Mouse (Mus musculus) cerebellum, adult 9-10 months (tissue): ENCODE data around the gene Ikzf1.

Source experiments
- DNase-seq: peaks from one replicate; pipeline ENCODE4 v3.0.0; 2022

Ikzf1 gene

DNA sequence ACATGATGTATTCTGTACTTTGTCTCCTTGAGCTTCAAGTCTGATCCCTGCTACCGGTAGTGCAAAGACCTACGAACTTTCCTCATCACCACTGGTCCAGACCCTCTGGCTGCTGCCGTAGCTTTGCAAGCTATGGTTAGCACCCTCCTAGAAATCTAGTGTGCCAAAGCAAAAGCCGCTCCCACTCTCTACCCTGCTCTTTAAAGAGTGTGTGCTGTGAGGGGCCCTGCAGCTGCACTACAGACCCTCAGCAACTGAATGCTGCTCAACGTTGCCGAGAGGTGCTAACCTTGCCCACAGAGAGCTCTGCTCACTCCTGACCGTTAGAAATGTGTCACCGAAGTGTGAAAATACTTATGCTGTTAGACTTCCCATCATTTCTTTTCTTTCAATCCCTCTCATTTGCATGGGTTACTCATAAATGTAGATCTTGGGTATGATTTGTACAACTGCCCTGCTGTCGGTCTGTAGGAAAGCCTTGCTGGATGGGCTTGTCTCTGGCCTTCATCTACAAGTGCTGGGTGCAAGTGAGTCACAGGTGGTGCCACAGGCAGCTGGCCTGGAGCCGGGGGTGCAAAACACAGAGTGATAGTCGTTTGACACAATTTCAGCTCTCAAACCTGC, 40.6 kb downstream of the Ikzf1 start:
- DNase-seq, result no peak

DNA sequence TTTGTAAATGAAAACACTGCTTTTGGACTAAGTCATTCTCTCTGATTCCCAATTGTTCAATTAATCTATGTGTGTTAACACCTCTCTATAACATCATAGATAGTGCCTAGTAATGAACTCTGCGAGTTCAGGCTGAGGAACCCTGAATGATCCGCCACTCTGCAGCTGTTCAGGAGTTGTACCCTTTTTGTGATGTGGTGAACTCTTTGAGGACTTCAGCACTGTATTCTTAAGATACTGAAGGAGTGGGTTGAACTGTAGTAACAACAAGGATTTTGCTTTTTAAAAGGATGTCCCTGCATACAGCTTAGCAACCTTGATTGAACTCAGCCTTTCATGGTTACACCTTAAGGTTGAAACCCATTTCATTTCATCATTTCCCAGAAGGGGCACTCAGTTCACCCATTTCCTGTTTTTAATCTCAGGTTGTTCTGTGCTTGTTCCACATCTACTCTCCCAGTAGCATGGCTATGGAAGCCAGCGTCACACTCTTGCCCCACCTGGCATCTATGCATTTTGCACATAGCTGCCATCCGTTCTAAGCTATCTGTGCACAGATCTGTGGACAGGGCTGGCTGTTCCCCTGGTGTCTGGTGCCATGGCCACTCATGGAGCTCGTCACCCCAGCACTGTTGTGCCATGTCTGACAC, 41.2 kb downstream of the Ikzf1 start:
- DNase-seq, result no peak

DNA sequence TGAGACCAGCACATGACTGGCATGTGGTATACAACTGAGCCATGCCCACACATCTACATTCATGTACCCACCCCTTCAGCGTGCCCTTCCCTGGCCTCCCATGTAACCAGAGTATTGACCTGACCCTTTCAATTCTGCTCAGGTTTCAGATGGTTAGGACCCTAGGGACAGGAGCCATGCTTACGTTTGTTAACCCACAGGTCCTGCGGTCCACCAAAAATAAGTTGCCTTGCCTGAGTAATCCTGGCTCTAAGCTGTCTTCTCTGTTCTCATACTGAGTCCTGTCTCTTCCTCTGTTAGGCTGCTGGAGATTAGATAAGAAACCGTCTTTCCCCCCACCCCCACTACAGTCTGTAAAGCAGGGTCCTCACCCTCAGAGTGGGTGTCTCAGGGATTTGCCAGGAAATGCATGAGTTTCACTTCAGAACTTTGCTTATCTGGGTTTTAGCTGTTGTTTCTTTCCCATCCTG, 42.0 kb downstream of the Ikzf1 start:
- DNase-seq, result no peak

DNA sequence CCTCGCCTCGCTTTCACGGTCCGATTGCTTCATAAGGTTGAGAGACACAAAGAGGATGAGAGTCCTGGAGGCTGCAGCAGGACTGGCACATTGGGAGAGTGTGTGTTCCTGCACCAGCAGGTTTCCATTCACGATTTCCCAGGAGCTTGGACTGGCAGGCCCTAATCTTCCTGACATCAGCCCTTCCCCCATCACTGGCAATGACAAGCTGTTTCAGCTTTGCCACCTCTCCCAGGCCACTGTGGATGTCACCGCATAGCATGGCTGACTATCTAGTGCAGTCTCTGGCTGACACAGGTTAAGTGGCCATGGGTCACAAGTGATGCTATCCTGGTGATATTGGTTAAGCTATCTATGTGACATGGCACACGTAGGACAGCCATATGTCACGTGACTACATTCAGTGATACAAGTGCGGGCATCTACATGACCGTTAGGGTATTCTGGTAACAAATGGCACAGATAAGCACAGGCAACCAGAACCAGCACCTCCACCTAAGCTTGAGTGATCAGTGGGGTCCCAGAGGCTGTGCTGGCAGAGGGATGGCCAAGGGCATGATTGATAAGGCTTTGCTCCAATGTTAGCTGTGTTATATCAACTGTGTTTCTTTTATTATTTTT, 43.2 kb downstream of the Ikzf1 start:
- DNase-seq, result no peak

DNA sequence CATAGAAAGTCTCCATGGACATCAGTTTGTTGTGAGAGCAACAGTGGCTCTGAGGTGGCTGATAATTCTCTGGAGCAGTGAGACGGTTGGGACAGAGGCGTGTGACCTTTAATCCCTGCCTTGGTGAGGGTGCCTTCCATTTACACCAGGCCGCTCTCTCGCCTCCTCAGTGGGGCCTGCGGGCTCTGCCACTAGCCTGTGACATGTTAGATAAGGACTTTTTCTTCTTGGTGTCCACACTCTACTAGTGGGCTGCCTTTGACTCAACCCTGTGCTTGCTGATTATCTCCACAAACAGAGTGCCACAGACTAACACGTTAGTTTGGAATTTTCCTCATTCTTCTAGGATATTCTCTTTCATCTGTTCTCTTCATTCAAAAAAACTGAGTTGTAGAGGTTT, 44.4 kb downstream of the Ikzf1 start:
- no peak for DNase-seq

DNA sequence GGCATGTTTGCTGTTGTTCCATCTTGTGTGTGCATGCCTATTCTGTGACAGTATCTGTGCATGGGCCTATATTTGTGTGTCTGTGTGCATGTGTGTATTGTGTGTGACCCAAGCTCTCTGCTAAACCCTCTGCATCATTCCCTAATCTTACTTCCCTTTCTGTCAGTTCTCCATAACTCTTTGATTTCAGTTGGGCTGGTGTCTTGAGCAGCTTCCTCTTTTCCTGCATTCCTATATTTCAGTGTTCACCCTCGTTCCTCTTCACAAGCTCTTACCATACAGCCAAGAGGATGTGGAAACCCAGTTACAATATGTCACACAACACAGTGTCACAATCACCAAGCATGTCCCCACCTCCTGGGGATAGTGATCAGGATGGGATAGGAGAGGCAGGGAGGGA, 45.3 kb downstream of the Ikzf1 start:
- no peak for DNase-seq

DNA sequence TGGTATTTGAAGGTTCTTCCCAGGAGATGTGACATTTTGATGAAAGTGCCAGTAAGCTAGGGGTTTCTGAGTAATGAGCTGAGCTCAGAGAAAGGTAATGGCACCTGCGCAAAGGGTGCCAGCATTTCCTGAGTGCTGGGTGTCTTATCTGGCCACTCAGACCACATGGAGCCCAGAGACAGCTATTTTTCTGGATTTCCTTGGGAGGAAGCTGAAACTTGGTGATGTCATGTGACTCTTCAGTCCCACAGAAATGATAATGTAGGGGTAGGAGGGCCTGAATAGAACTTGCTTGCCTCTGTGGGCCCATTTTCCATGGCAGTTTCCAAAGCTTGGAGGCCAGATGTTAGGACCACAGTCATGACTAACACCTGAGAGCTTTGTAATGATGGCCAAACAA, 46.9 kb downstream of the Ikzf1 start:
- DNase-seq, result no peak

DNA sequence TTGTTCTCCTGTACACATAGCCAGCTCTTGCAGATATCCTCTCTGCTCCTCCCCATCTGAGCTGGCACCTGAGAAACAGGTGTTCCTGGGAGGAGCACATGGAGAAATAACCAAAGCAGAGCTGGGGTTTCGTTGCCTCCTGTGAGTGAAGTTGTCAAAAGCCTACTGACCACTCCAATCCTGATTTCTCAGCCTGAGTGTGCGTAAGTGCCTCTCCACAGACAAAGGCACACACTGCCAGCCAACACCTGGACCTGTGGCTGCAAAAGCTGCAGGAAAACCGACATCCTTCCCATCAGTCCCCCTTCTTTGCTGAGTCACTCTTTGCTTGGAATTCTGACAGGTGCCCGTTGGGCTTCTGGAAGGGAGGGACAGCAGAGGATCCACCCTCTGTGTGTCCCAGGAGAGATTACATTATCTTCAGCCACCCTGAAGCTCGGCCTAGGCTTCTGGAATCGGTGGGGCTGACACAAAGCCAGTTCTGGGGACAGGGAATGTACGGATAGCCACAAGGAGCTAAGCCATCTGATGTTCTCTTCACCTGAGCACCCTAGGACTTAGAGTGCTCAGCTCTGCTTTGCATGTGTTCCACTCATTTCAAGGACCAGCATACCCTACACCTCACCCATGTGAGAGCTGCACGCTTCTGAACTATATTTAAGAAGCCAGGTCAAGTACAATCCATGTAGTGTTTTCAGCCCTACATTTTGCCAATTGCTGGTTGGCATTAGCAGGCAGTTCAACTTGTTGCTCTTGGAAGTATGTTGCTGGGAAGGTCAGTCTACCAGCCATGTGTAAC, 48.4 kb downstream of the Ikzf1 start:
- DNase-seq, result no peak

DNA sequence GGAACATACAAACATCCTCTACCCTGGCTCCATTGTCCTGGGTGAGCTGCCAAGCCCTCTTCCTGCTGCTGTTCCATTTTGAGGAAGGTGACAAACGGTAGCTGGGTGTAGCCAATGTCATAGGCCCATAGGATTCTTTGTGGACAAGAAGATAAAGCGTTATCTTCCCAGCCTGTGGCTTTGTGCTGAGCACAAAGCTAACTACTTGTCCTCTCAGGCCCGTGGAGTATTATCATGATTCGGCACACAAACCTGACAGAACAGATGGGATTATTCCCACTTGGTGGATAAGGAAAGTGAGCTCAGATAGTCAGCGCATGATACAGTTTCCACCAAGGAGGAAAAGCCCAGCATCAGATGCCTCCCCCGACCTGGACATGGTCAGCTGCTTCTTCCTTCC, 50.4 kb downstream of the Ikzf1 start:
- DNase-seq, result no peak

DNA sequence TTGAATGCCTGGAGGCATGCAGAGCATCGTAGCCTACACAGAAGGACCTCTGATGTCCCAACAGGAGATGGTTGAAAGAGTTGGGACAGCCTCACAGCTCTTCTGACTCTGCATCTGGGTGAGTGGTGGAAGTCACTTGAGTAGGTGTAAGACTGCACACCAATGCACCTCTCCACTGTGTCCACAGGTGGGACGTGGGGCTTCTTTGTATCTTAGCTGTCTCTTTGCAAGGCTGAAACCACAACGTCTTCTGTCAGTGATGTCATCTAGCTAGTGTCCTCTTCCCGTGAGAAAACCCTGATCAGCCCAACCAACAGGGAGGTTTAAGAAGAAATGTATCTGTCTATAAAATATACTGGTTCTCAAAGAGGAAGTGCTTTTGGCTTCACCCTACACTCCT, 52.1 kb downstream of the Ikzf1 start:
- DNase-seq, result no peak

DNA sequence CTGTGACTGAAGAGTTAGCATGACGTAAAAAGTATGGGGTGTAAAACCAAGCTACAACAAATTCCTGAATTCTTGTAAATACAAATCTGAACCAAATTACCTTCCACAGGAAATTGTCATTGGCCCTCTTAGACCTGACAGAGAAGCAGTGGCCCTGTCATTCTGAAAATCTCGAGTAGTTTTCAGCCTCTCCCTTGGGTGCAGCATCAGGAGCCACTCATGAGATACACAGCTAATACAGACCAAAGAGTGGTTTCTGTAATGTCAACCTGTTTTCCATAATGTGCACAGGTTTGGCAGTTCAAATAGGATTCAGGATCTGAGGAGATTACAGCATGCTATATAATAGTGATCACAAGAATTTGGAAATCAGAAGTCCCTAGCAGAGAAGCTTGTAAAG, 52.8 kb downstream of the Ikzf1 start:
- DNase-seq, result no peak

DNA sequence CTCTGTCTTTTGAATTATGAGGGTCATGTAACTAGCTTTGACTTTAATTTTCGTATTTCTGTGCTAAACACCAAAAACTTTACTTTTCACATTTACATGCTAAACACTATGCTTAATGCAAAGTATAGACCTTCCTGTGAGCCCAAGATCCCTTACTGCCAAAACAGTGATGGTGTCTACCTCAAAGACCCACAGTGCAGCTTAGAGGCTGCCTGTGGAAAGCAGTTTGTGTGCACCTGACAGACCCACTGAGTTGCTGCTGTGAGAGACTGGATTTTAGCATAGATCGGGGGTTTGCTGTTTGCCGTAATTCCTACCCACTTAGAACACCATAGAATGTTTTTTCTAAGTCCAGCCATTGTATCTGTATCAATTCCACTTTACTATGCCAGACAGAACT, 54.3 kb downstream of the Ikzf1 start:
- DNase-seq, result no peak

DNA sequence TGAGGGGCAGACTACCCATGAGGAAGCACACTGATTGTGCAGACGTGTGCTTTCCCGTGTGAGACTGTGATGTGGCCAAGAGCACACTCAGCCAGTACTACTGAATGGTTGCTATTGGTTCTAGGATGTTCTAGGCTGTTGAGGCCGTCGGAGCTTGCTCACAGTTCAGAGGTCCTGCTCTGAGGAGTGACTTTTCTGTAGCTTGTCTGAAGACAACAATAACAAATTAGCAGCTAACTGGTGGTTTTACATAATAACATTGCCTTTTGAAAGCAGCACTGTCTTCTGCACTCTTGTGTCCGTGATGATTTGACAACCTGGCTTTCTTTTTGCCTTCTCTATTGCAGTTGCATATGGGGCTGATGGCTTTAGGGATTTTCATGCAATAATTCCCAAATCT, 55.8 kb downstream of the Ikzf1 start:
- DNase-seq, result no peak

DNA sequence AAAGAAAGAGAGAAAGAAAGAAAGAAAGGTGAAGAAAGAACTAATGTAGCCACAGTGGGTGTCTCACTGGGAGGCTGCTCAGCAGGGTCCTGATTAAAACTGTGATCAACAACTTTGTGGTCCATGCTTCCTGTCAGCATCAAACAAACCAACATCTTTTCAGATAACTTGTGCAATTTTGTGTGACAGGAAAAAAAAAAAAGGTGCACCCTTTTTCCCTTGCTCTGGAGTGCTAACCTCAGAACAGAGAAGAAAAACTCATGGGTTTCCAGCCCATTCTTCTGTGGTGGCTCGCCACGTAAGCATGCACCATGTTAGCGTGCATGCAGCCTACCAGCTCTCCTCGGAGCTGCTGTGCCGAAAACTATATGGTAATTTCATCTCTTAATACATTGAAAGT, 56.8 kb downstream of the Ikzf1 start:
- no peak for DNase-seq

DNA sequence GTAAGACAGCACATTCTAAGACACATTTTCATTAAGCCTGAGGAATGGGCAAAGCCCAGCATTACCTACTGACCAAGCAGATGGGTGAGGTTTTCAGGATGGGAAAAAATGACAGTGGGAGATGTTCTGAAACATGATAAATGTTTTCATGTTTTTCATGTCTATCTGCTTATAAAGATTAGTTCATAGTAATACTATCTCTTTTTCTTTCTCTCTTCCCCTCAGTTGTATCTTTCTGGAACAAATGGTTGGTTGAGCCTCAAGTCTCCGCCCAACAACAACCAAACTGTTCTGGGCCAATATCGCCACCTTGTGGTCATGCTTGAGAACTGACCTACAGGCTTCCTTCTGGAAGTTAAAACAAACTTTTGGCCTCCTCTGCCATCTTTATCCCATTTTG, 57.8 kb downstream of the Ikzf1 start:
- no peak for DNase-seq

DNA sequence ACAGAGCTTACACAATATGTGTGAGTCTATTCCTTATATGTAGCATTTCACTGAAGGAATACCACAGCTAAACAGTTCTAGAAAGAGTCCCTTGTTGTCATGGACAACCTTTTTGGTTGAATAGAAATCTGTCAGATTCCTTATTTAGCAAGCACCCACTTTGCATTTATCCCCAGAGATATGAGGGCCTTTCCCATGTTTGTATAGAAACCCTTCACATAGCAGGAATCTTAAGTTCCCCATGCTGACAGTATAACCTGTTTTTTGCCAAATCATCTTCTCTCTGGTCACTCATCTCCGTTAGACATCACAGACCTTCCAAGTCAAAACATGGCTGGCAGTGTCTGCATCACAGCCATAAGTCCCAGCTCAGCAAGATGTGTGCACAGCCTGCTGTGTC, 59.4 kb downstream of the Ikzf1 start:
- no peak for DNase-seq

DNA sequence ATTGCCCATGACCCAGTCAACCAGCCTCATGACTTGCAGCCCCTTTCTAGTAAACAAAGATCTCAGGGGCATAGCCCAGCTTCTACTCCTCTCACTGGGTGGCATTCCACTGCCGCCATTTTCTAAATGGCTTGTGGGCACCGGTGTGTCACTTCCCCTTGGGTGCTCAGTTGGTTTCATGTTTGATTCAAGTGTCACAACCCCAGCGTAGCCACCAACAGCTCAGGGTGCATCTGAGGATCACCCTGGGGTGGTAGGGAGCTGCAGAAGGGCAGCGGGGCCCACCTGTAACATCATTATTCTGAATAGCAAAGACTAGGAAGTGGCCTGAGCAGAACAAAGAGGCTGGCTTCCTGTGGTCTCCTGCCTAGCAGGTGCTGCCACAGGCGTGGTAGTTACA, 66.3 kb downstream of the Ikzf1 start:
- no peak for DNase-seq

DNA sequence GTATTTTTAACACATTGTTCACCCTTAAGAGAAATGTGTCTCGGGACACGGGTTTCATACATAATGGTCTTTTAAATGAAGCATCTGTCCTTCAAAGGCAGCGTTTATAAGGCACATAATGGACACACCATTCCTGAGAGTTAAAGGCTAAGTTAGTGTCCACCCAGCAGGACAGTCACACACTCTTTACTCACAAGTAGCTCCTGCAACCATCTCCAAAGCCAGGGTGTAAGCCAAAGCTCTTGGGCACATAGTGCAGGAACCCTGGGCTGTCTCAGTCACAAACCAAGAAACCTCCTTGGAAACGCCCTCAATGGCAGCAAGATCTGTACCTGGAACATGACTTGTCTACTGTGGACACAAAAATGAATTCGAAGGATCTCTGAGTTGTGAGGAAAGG, 68.1 kb downstream of the Ikzf1 start:
- DNase-seq, result no peak

DNA sequence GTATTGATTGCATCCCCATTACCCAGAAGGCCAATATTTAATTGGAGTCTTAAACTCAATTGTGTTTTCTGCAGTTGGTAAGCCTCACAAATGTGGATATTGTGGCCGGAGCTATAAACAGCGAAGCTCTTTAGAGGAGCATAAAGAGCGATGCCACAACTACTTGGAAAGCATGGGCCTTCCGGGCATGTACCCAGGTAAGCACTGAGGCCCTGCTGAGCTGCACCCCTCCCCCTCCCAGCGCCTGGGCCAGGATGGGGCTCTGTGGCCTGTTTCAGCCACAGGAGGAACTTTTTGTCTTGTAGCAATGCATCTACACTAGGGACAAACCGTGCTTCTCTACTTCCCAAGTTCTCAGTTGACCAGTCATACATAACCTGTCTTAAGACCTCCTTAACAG, 73.3 kb downstream of the Ikzf1 start:
- DNase-seq, result no peak

DNA sequence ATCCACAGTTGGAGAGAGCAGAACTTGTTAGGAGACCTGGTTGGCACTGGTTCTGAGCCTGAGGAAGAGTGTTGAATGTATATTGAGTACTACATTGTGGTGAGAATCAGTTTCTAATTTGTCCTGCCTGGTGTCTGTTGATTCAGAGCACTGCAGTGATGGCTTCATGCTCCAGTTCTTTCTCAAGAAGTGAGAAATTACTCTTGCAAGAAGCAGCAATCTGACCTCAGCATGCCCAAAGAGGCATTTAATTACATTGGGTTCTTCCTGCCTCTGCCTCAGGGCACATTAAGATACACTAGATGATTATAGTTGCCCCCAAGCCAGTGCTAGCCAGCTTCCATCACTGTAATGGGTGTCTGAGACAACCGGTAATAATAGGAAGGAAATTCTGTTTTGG, 74.1 kb downstream of the Ikzf1 start:
- DNase-seq, result no peak

DNA sequence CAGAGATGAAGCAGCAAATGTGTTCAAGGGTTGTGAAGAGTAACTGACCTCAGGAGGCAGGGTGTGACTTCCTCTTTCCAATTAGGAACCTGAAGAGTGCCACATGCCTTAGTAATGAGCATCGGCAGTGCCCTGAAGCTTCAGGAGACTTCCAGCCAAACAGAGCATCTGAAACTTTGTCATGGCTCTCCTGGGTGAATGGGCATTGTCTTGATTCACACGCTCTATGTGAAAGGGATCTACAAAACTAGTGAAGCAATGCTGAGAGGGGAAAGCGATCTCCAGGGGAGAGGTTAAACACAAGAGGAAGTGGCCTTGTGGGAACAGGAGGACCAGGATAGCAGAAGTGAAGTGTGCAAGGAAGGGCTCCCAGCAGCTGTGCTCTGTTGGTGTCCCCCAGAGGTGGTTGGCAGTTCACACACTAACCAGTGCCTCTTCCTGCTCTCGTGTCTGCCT, 78.4 kb downstream of the Ikzf1 start:
- no peak for DNase-seq

DNA sequence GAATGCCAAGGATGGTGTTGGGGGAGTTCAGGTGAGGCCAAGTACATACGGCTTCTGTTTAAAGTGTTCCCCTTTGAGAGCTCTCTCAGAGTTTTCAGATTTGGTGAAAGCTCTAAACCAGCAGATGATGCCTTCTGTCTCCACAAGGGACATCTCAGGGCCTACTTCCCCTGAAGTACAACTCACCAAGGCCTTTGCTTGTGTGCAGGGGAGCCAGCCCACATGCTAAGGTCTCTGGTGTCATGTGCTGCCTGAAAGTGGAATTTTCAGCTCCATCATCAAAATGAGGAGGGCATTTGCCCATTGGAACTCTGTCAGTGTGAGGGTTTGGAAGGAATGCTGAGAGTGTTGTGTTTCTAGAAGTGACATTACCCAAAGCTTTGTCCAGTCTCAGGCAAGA, 80.6 kb downstream of the Ikzf1 start:
- no peak for DNase-seq

DNA sequence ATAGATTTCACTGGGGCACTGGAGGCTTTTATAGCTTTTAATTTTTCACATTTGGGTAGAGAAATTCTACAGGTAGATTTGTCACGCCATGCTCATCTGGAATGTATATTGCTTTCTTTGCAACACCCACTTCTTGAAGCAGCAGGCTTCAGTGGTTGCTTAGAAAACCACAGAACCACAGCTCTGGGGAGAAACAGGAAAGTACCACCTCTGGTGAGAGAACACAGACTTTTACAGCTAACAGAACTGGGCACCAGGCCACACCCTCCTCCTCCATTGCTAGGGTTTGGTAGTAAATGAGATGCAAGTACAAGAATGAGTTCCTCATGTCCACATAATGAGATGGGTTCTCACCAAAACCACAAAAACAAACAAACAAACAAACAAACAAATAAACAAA, 81.3 kb downstream of the Ikzf1 start:
- no peak for DNase-seq

DNA sequence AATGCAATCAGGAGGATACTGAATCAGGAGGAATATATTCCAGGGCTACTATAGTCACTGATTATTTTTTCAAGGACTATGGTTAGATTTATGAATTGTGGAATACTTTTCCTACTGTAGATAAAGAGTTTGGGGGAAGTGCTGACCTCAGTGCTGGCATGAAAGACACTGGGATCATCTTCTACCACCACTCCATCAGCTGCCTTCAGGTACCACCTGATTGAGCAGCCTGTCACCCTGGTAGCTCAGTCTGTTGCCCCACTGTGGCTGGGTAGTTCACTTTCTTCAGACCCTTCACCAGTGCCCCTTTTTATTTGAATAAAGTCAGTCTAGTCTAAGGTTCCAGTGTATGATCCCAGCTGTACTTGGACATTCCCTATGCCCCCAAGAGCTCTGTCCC, 81.9 kb downstream of the Ikzf1 start:
- no peak for DNase-seq
